7 mouse cellular contexts compared by ENCODE assay signal in the genomic region with DNA sequence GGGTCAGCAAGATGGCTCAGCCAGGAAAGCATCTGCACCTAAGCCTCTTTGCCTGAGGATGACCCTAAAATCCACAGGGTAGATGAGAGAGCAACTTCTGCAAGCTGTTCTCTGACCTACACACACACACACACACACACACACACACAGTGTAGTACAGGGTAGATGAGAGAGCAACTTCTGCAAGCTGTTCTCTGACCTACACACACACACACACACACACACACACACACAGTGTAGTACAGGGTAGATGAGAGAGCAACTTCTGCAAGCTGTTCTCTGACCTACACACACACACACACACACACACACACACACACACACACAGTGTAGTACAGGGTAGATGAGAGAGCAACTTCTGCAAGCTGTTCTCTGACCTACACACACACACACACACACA.
A peak's percentile ranks its signal among the peaks of the same experiment; 100 is the strongest.
DNase-seq lines count a peak whose midpoint lies in the region; ATAC-seq lines count a peak whose summit lies in the region.
"Not testable (repeated sequence)": the region's sequence is repeated elsewhere in the genome, so short reads cannot be mapped to it uniquely, and the experiment has no call there.

No protein-coding gene starts in this region.

- H3K4me2 ChIP-seq in forebrain, embryonic 12.5 days; hindbrain, embryonic 11.5 days (replicated peaks; ENCODE audit: low read depth, low read length); kidney, embryonic 15.5 days; liver, embryonic 16.5 days (ENCODE audit: low read depth, low read length); midbrain, embryonic 13.5 days (replicated peaks): not testable (repeated sequence)

- H3K36me3 ChIP-seq in forebrain, embryonic 12.5 days (replicated peaks); hindbrain, embryonic 11.5 days (ENCODE audit: control insufficient read depth, insufficient read depth, low read length); kidney, embryonic 15.5 days; liver, embryonic 16.5 days (ENCODE audit: control insufficient read depth, insufficient read depth); midbrain, embryonic 13.5 days: not testable (repeated sequence)

- not testable (repeated sequence) for H3K27ac ChIP-seq in forebrain, embryonic 12.5 days; hindbrain, embryonic 11.5 days (ENCODE audit: low read depth, low read length); kidney, embryonic 15.5 days; liver, embryonic 16.5 days (ENCODE audit: low read length); midbrain, embryonic 13.5 days

- not testable (repeated sequence) for H3K9me3 ChIP-seq in forebrain, embryonic 12.5 days; hindbrain, embryonic 11.5 days (ENCODE audit: control insufficient read depth, low read length); kidney, embryonic 15.5 days (replicated peaks); liver, embryonic 16.5 days (replicated peaks; ENCODE audit: control insufficient read depth, low read length); midbrain, embryonic 13.5 days

- DNase-seq in adrenal gland, adult 2 months, result peak; percentile 10
- DNase-seq in hindbrain, embryonic 11.5 days (ENCODE audit: low spot score), result not testable (repeated sequence)
- peak; percentile 5 to 13 for DNase-seq in spleen, adult 18-20 months

- 0 out of 2 replicates have a peak, but pooled peaks have one; percentile 27 for ATAC-seq in forebrain, embryonic 12.5 days (ENCODE audit: low FRiP score)
- peak; percentile 51; the same call in 1 of the 2 replicates for ATAC-seq in hindbrain, embryonic 11.5 days (ENCODE audit: low FRiP score)
- ATAC-seq in kidney, embryonic 15.5 days (replicated peaks; ENCODE audit: low FRiP score), result 0 out of 2 replicates have a peak, but pooled peaks have one; percentile 22
- peak; percentile 50; the same call in 1 of the 2 replicates for ATAC-seq in liver, embryonic 16.5 days (ENCODE audit: low read depth)
- peak; percentile 72 for ATAC-seq in midbrain, embryonic 13.5 days

- not testable (repeated sequence) for H3K4me3 ChIP-seq in forebrain, embryonic 12.5 days (replicated peaks); hindbrain, embryonic 11.5 days (ENCODE audit: low read depth, low read length); kidney, embryonic 15.5 days (replicated peaks); liver, embryonic 16.5 days (ENCODE audit: low read depth, low read length); midbrain, embryonic 13.5 days (replicated peaks)

- not testable (repeated sequence) for H3K9ac ChIP-seq in forebrain, embryonic 12.5 days; hindbrain, embryonic 11.5 days (ENCODE audit: low read depth, low read length); kidney, embryonic 15.5 days; liver, embryonic 16.5 days (ENCODE audit: low read depth, low read length); midbrain, embryonic 13.5 days (replicated peaks)

- not testable (repeated sequence) for H3K4me1 ChIP-seq in forebrain, embryonic 12.5 days; hindbrain, embryonic 11.5 days (replicated peaks; ENCODE audit: control insufficient read depth, insufficient read depth, low read length); kidney, embryonic 15.5 days; liver, embryonic 16.5 days (ENCODE audit: control insufficient read depth, low read depth, low read length); midbrain, embryonic 13.5 days (replicated peaks)

- not testable (repeated sequence) for H3K27me3 ChIP-seq in forebrain, embryonic 12.5 days; hindbrain, embryonic 11.5 days (ENCODE audit: control insufficient read depth, insufficient read depth, low read length); kidney, embryonic 15.5 days; liver, embryonic 16.5 days (ENCODE audit: control insufficient read depth, insufficient read depth, low read depth, low read length); midbrain, embryonic 13.5 days

Comparison
In these comparisons a context has a peak if more than half of its experiments do, and no peak if none do; other contexts are left out.
1. ATAC-seq: peak in every context shown above with its lines; median percentile 72 in midbrain, embryonic 13.5 days; 51 in hindbrain, embryonic 11.5 days; 50 in liver, embryonic 16.5 days; 27 in forebrain, embryonic 12.5 days; 22 in kidney, embryonic 15.5 days.